In genomic region chr4:136868371-136868770, GRCm38 (mm10) we compare ENCODE assay signal across 26 mouse cellular contexts. TPM values are rescaled to one million over a fixed set of nuclear protein-coding genes. Genes with fewer than 3 reads are reported as not detected.
DNase-seq lines count a peak whose midpoint lies in the region; ATAC-seq and TF ChIP-seq lines count a peak whose summit lies in the region.
"Had no signal": no experiment of that assay in that cellular context is flagged by ENCODE, and none has a peak within 500 bp of the region (broad histone marks: within the 10 kb centered on the region; RNA-seq: fewer than 3 reads in every experiment).

No protein-coding gene starts in this region.

- TF ChIP-seq EP300 in MEL (IDR thresholded peaks at IDR 0.05; ENCODE audit: low read depth in 1 of 2, low read length in 2 of 2) = no peak

- H3K27me3 ChIP-seq in embryonic facial prominence, embryonic 11.5 days (ENCODE audit: control insufficient read depth, insufficient read depth, low read length) = no peaks in the 10 kb centered on the region
- peaks cover 10% of the 10 kb centered on the region; the same call in 1 of the 2 replicates for H3K27me3 ChIP-seq in embryonic facial prominence, embryonic 10.5 days (replicated peaks; ENCODE audit: low read depth, poor library complexity, severe bottlenecking)
- peaks cover 10% of the 10 kb centered on the region; the same call in 1 of the 2 replicates for H3K27me3 ChIP-seq in midbrain, embryonic 10.5 days (ENCODE audit: low read depth, poor library complexity, severe bottlenecking)
- H3K27me3 ChIP-seq in midbrain, embryonic 16.5 days (ENCODE audit: control insufficient read depth, insufficient read depth, low read depth, low read length) = no peaks in the 10 kb centered on the region
- no peaks in the 10 kb centered on the region; a peak in 1 of 4 replicates for H3K27me3 ChIP-seq in MEL (ENCODE audit: control insufficient read depth in 1 of 2, insufficient read depth in 2 of 2, low read length in 2 of 2)
- H3K27me3 ChIP-seq in stomach, embryonic 15.5 days (replicated peaks) = no peaks in the 10 kb centered on the region
- H3K27me3 ChIP-seq: embryonic facial prominence, embryonic 13.5 days had no signal

- H3K27ac ChIP-seq in embryonic facial prominence, embryonic 11.5 days (replicated peaks; ENCODE audit: low read depth, low read length) = no peak overlapping the region
- H3K27ac ChIP-seq in embryonic facial prominence, embryonic 10.5 days (replicated peaks) = no peak overlapping the region
- H3K27ac ChIP-seq in midbrain, embryonic 10.5 days (replicated peaks) = peak overlapping the region; percentile 93
- H3K27ac ChIP-seq in midbrain, embryonic 16.5 days (ENCODE audit: low read length) = no peak overlapping the region
- H3K27ac ChIP-seq in MEL (ENCODE audit: control insufficient read depth, low read depth, low read length) = no peak overlapping the region
- H3K27ac ChIP-seq in stomach, embryonic 15.5 days = no peak overlapping the region
- H3K27ac ChIP-seq: embryonic facial prominence, embryonic 13.5 days; layer of hippocampus, adult 2 months had no signal

- H3K9me3 ChIP-seq in embryonic facial prominence, embryonic 11.5 days (replicated peaks; ENCODE audit: control insufficient read depth, low read length) = no peaks in the 10 kb centered on the region
- no peaks in the 10 kb centered on the region for H3K9me3 ChIP-seq in embryonic facial prominence, embryonic 10.5 days
- no peaks in the 10 kb centered on the region for H3K9me3 ChIP-seq in midbrain, embryonic 10.5 days (replicated peaks)
- no peaks in the 10 kb centered on the region for H3K9me3 ChIP-seq in midbrain, embryonic 16.5 days (replicated peaks; ENCODE audit: control insufficient read depth, low read length, poor library complexity, severe bottlenecking)
- H3K9me3 ChIP-seq in MEL (replicated peaks; ENCODE audit: insufficient read depth, low read length) = no peaks in the 10 kb centered on the region
- H3K9me3 ChIP-seq in stomach, embryonic 15.5 days = no peaks in the 10 kb centered on the region
- H3K9me3 ChIP-seq: embryonic facial prominence, embryonic 13.5 days; heart, embryonic 12.5 days had no signal

- no peak overlapping the region for H3K9ac ChIP-seq in embryonic facial prominence, embryonic 11.5 days (replicated peaks; ENCODE audit: low read length)
- H3K9ac ChIP-seq in midbrain, embryonic 16.5 days (ENCODE audit: low read depth, low read length) = no peak overlapping the region
- H3K9ac ChIP-seq in MEL (ENCODE audit: control insufficient read depth, low read depth, low read length, poor library complexity, severe bottlenecking) = no peak overlapping the region
- H3K9ac ChIP-seq in stomach, embryonic 15.5 days = no peak overlapping the region
- H3K9ac ChIP-seq: embryonic facial prominence, embryonic 13.5 days; heart, embryonic 12.5 days had no signal

- ATAC-seq in embryonic facial prominence, embryonic 11.5 days (replicated peaks; ENCODE audit: insufficient number of reproducible peaks, low FRiP score, low TSS enrichment, low read depth) = 0 out of 2 replicates have a peak, but pooled peaks have one; percentile 25
- ATAC-seq in midbrain, embryonic 16.5 days = no peak
- ATAC-seq in stomach, embryonic 15.5 days (ENCODE audit: insufficient read depth, low FRiP score, low read depth) = peak; percentile 71
- no peak for ATAC-seq in cerebellum, adult (ENCODE audit: insufficient number of reproducible peaks, low FRiP score, low TSS enrichment)
- ATAC-seq: lung, postnatal 0 days; Patski had no signal

- 79% methylated on average over 6 of the region's 6 CpGs for WGBS in embryonic facial prominence, embryonic 11.5 days
- WGBS in embryonic facial prominence, embryonic 10.5 days = 81% methylated on average over 6 of the region's 6 CpGs
- WGBS in midbrain, embryonic 10.5 days = 84% methylated on average over 6 of the region's 6 CpGs
- WGBS in midbrain, embryonic 16.5 days = 78% methylated on average over 6 of the region's 6 CpGs
- WGBS in stomach, embryonic 15.5 days = 53% methylated on average over 6 of the region's 6 CpGs

- H3K4me3 ChIP-seq in embryonic facial prominence, embryonic 11.5 days (ENCODE audit: low read depth, low read length) = no peak overlapping the region
- no peak overlapping the region for H3K4me3 ChIP-seq in embryonic facial prominence, embryonic 10.5 days
- no peak overlapping the region for H3K4me3 ChIP-seq in midbrain, embryonic 10.5 days
- H3K4me3 ChIP-seq in midbrain, embryonic 16.5 days (ENCODE audit: low read depth, low read length) = no peak overlapping the region
- no peak overlapping the region for H3K4me3 ChIP-seq in MEL (ENCODE audit: control insufficient read depth in 1 of 2, insufficient read depth in 1 of 2, low read depth in 2 of 2, low read length in 2 of 2)
- H3K4me3 ChIP-seq in stomach, embryonic 15.5 days (replicated peaks) = no peak overlapping the region
- H3K4me3 ChIP-seq: embryonic facial prominence, embryonic 13.5 days; erythroblast, embryonic 14.5 days; heart, embryonic 12.5 days; layer of hippocampus, adult 2 months had no signal

- TF ChIP-seq POLR2A in MEL (IDR thresholded peaks at IDR 0.05; ENCODE audit: control insufficient read depth in 1 of 2, insufficient read depth in 1 of 2, low read depth in 1 of 2, low read length in 2 of 2, poor library complexity in 1 of 2) = no peak

- no peak overlapping the region for H3K4me2 ChIP-seq in embryonic facial prominence, embryonic 11.5 days (ENCODE audit: low read depth, low read length)
- no peak overlapping the region for H3K4me2 ChIP-seq in midbrain, embryonic 16.5 days (ENCODE audit: low read length)
- 0 out of 2 replicates have a peak overlapping the region, but pooled peaks have one; percentile 25 for H3K4me2 ChIP-seq in stomach, embryonic 15.5 days
- H3K4me2 ChIP-seq: embryonic facial prominence, embryonic 13.5 days; heart, embryonic 12.5 days had no signal

- TF ChIP-seq RAD21 in MEL (IDR thresholded peaks at IDR 0.05; ENCODE audit: low read depth, low read length) = no peak

- 0 out of 2 replicates have a peak, but pooled peaks cover 4% of the 10 kb centered on the region for H3K4me1 ChIP-seq in embryonic facial prominence, embryonic 11.5 days (ENCODE audit: control insufficient read depth, insufficient read depth, low read length)
- H3K4me1 ChIP-seq in embryonic facial prominence, embryonic 10.5 days = peaks cover 39% of the 10 kb centered on the region
- peaks cover 62% of the 10 kb centered on the region for H3K4me1 ChIP-seq in midbrain, embryonic 10.5 days
- peaks cover 23% of the 10 kb centered on the region for H3K4me1 ChIP-seq in midbrain, embryonic 16.5 days (ENCODE audit: control insufficient read depth, insufficient read depth, low read length)
- no peaks in the 10 kb centered on the region for H3K4me1 ChIP-seq in MEL (ENCODE audit: control insufficient read depth in 1 of 2, insufficient read depth in 2 of 2, low read length in 2 of 2)
- H3K4me1 ChIP-seq in stomach, embryonic 15.5 days = peaks cover 3% of the 10 kb centered on the region; the same call in 1 of the 2 replicates
- H3K4me1 ChIP-seq: heart, embryonic 12.5 days had no signal

- no peak for TF ChIP-seq CTCF in MEL (IDR thresholded peaks at IDR 0.05 in 2 of 3, conservative IDR thresholded peaks at IDR 0.05 in 1 of 3; ENCODE audit: control insufficient read depth in 1 of 3, insufficient read depth in 1 of 3, low read depth in 2 of 3, low read length in 3 of 3, poor library complexity in 1 of 3, severe bottlenecking in 1 of 3)

- no peaks in the 10 kb centered on the region for H3K79me2 ChIP-seq in MEL (ENCODE audit: control insufficient read depth, insufficient read depth, low read length, poor library complexity)

- DNase-seq in embryonic facial prominence, embryonic 11.5 days (ENCODE audit: low spot score) = no peak
- DNase-seq in embryonic facial prominence, embryonic 10.5 days (ENCODE audit: low spot score) = no peak
- DNase-seq in midbrain, embryonic 10.5 days (ENCODE audit: low spot score) = no peak
- DNase-seq in MEL (ENCODE audit: low read depth, low spot score) = no peak
- DNase-seq: adrenal gland, postnatal 36 days; gastrocnemius, postnatal 25 days; heart, adult 18-20 months; heart, postnatal 10 days; kidney, adult 2 months; kidney, postnatal 14 days; layer of hippocampus, postnatal 36 days; right cerebral cortex, postnatal 25 days; thymus, adult 18-20 months; thymus, postnatal 36 days had no signal

- no peaks in the 10 kb centered on the region for H3K36me3 ChIP-seq in embryonic facial prominence, embryonic 11.5 days (replicated peaks; ENCODE audit: control insufficient read depth, insufficient read depth, low read depth, low read length)
- no peaks in the 10 kb centered on the region for H3K36me3 ChIP-seq in embryonic facial prominence, embryonic 10.5 days (replicated peaks)
- no peaks in the 10 kb centered on the region for H3K36me3 ChIP-seq in midbrain, embryonic 10.5 days
- H3K36me3 ChIP-seq in midbrain, embryonic 16.5 days (ENCODE audit: control insufficient read depth, insufficient read depth, low read length) = no peaks in the 10 kb centered on the region
- no peaks in the 10 kb centered on the region for H3K36me3 ChIP-seq in MEL (ENCODE audit: control insufficient read depth in 1 of 2, insufficient read depth in 2 of 2, low read length in 2 of 2)
- H3K36me3 ChIP-seq in stomach, embryonic 15.5 days = no peaks in the 10 kb centered on the region
- H3K36me3 ChIP-seq: embryonic facial prominence, embryonic 13.5 days; heart, embryonic 12.5 days had no signal

RNA-seq across cellular contexts. Expression of gene C1qb, which starts 17.6 kb away (rescaled TPM):
- 28.9 and 31.9 TPM in 2 replicates for polyA plus RNA-seq in embryonic facial prominence, embryonic 11.5 days (2014; fragmentation: Nextera tagmentation; extraction: Ambion mirVana)
- 17.0 and 20.1 TPM in 2 replicates for polyA plus RNA-seq in embryonic facial prominence, embryonic 10.5 days (2016; fragmentation: Nextera tagmentation; extraction: Ambion mirVana)
- polyA plus RNA-seq in midbrain, embryonic 10.5 days (2016; fragmentation: Nextera tagmentation; extraction: Ambion mirVana) = 20.6 and 32.4 TPM in 2 replicates
- polyA plus RNA-seq in midbrain, embryonic 16.5 days (2015; fragmentation: Nextera tagmentation; extraction: Ambion mirVana) = 29.3 and 40.8 TPM in 2 replicates
- total RNA-seq in MEL (2012; rRNA removed) = not detected in 2 replicates
- polyA plus RNA-seq in MEL (2012; ENCODE audit: insufficient read depth in 1 of 2, insufficient read length in 2 of 2, low read depth in 1 of 2, low replicate concordance in 2 of 2, missing spikeins in 1 of 2) = not detected
- polyA plus RNA-seq in stomach, embryonic 15.5 days (2015; fragmentation: Nextera tagmentation; extraction: Ambion mirVana) = 62.4 and 62.8 TPM in 2 replicates
- total RNA-seq: ES-E14; monocyte, adult 5-6 weeks had no signal
- polyA plus RNA-seq: Patski had no signal

RNA-seq across cellular contexts. Expression of gene C1qc, which starts 24.5 kb away (rescaled TPM):
- 14.5 and 16.7 TPM in 2 replicates for polyA plus RNA-seq in embryonic facial prominence, embryonic 11.5 days (2014; fragmentation: Nextera tagmentation; extraction: Ambion mirVana)
- 5.6 and 7.2 TPM in 2 replicates for polyA plus RNA-seq in embryonic facial prominence, embryonic 10.5 days (2016; fragmentation: Nextera tagmentation; extraction: Ambion mirVana)
- 7.1 and 12.9 TPM in 2 replicates for polyA plus RNA-seq in midbrain, embryonic 10.5 days (2016; fragmentation: Nextera tagmentation; extraction: Ambion mirVana)
- polyA plus RNA-seq in midbrain, embryonic 16.5 days (2015; fragmentation: Nextera tagmentation; extraction: Ambion mirVana) = 13.9 and 20.8 TPM in 2 replicates
- not detected in 2 replicates for total RNA-seq in MEL (2012; rRNA removed)
- not detected for polyA plus RNA-seq in MEL (2012; ENCODE audit: insufficient read depth in 1 of 2, insufficient read length in 2 of 2, low read depth in 1 of 2, low replicate concordance in 2 of 2, missing spikeins in 1 of 2)
- 34.2 and 37.5 TPM in 2 replicates for polyA plus RNA-seq in stomach, embryonic 15.5 days (2015; fragmentation: Nextera tagmentation; extraction: Ambion mirVana)
- total RNA-seq: common myeloid progenitor, adult 5-6 weeks; ES-E14; monocyte, adult 5-6 weeks had no signal
- polyA plus RNA-seq: Patski had no signal

RNA-seq across cellular contexts. Expression of gene C1qa, which starts 30.2 kb away (rescaled TPM):
- polyA plus RNA-seq in embryonic facial prominence, embryonic 11.5 days (2014; fragmentation: Nextera tagmentation; extraction: Ambion mirVana) = 15.2 and 16.2 TPM in 2 replicates
- polyA plus RNA-seq in embryonic facial prominence, embryonic 10.5 days (2016; fragmentation: Nextera tagmentation; extraction: Ambion mirVana) = 4.6 and 8.1 TPM in 2 replicates
- 4.9 and 9.1 TPM in 2 replicates for polyA plus RNA-seq in midbrain, embryonic 10.5 days (2016; fragmentation: Nextera tagmentation; extraction: Ambion mirVana)
- polyA plus RNA-seq in midbrain, embryonic 16.5 days (2015; fragmentation: Nextera tagmentation; extraction: Ambion mirVana) = 22.9 and 26.3 TPM in 2 replicates
- 0.12 TPM in 1 of 2 replicates, not detected in the other for total RNA-seq in MEL (2012; rRNA removed)
- not detected for polyA plus RNA-seq in MEL (2012; ENCODE audit: insufficient read depth in 1 of 2, insufficient read length in 2 of 2, low read depth in 1 of 2, low replicate concordance in 2 of 2, missing spikeins in 1 of 2)
- 54.3 and 70.7 TPM in 2 replicates for polyA plus RNA-seq in stomach, embryonic 15.5 days (2015; fragmentation: Nextera tagmentation; extraction: Ambion mirVana)
- total RNA-seq: ES-E14; monocyte, adult 5-6 weeks had no signal
- polyA plus RNA-seq: Patski had no signal

RNA-seq across cellular contexts. Expression of gene Ephb2, which starts 32.6 kb away (rescaled TPM):
- polyA plus RNA-seq in embryonic facial prominence, embryonic 11.5 days (2014; fragmentation: Nextera tagmentation; extraction: Ambion mirVana) = 11.0 and 11.7 TPM in 2 replicates
- 10.7 and 12.4 TPM in 2 replicates for polyA plus RNA-seq in embryonic facial prominence, embryonic 10.5 days (2016; fragmentation: Nextera tagmentation; extraction: Ambion mirVana)
- polyA plus RNA-seq in midbrain, embryonic 10.5 days (2016; fragmentation: Nextera tagmentation; extraction: Ambion mirVana) = 15.6 and 20.9 TPM in 2 replicates
- 13.1 and 17.5 TPM in 2 replicates for polyA plus RNA-seq in midbrain, embryonic 16.5 days (2015; fragmentation: Nextera tagmentation; extraction: Ambion mirVana)
- total RNA-seq in MEL (2012; rRNA removed) = 1.5 and 1.9 TPM in 2 replicates
- polyA plus RNA-seq in MEL (2012; ENCODE audit: insufficient read depth in 1 of 2, insufficient read length in 2 of 2, low read depth in 1 of 2, low replicate concordance in 2 of 2, missing spikeins in 1 of 2) = 1 to 10 TPM in 1 of 2 experiments, not detected in 1; 4.1 TPM
- 8.6 and 10.6 TPM in 2 replicates for polyA plus RNA-seq in stomach, embryonic 15.5 days (2015; fragmentation: Nextera tagmentation; extraction: Ambion mirVana)
- total RNA-seq: monocyte, adult 5-6 weeks had no signal
- polyA plus RNA-seq: erythroblast, embryonic 14.5 days had no signal

Comparison
In these comparisons a context has a peak if more than half of its experiments do, and no peak if none do; other contexts are left out.
1. ATAC-seq: peak in embryonic facial prominence, embryonic 11.5 days (single experiment) and stomach, embryonic 15.5 days (single experiment); none in midbrain, embryonic 16.5 days (single experiment) and cerebellum, adult (single experiment).
2. RNA of gene C1qb, which starts 17.6 kb away (polyA plus RNA-seq): 62.4 to 62.8 TPM in stomach, embryonic 15.5 days, 29.3 to 40.8 TPM in midbrain, embryonic 16.5 days, 28.9 to 31.9 TPM in embryonic facial prominence, embryonic 11.5 days, 20.6 to 32.4 TPM in midbrain, embryonic 10.5 days and 17.0 to 20.1 TPM in embryonic facial prominence, embryonic 10.5 days; not detected in MEL; every median in the first group is over 10 times any median in the second.